Mouse (Mus musculus) neural tube, embryonic 12.5 days (tissue): ENCODE measurements around the gene Men1. TPM values are rescaled to one million over a fixed set of nuclear protein-coding genes. Genes with fewer than 3 reads are reported as not detected.
"Not testable (repeated sequence)": the region's sequence is repeated elsewhere in the genome, so short reads cannot be mapped to it uniquely, and the experiment has no call there.

Experiments
- ATAC-seq: fragments of 200-750 bp; cut with Nextera tagmentation; 2 replicates; pipeline ENCODE4 v1.8.0; 2017; ENCODE audit warnings: low read depth, mild to moderate bottlenecking, moderate TSS enrichment, moderate library complexity; ENCODE audit not compliant: low FRiP score
- H3K27ac ChIP-seq: fragments of 300-500 bp; sonication (generic); 2 replicates; pipeline ENCODE4 v1.5.1; 2016
- H3K27me3 ChIP-seq: fragments of 300-500 bp; sonication (generic); replicated peaks from 2 replicates; pipeline ENCODE4 v1.6.1; 2016; ENCODE audit warnings: mild to moderate bottlenecking
- H3K36me3 ChIP-seq: fragments of 300-500 bp; sonication (generic); 2 replicates; pipeline ENCODE4 v1.6.1; 2016; ENCODE audit warnings: mild to moderate bottlenecking
- H3K4me1 ChIP-seq: fragments of 300-500 bp; sonication (generic); 2 replicates; pipeline ENCODE4 v1.6.1; 2016
- H3K4me2 ChIP-seq: fragments of 300-500 bp; sonication (generic); replicated peaks from 2 replicates; pipeline ENCODE4 v1.6.1; 2016; ENCODE audit warnings: mild to moderate bottlenecking
- H3K4me3 ChIP-seq: fragments of 300-500 bp; sonication (generic); 2 replicates; pipeline ENCODE4 v1.5.1; 2016
- H3K9ac ChIP-seq: fragments of 300-500 bp; sonication (generic); 2 replicates; pipeline ENCODE4 v1.6.1; 2016; ENCODE audit warnings: mild to moderate bottlenecking
- H3K9me3 ChIP-seq: fragments of 300-500 bp; sonication (generic); 2 replicates; pipeline ENCODE4 v1.6.1; 2016; ENCODE audit warnings: mild to moderate bottlenecking
- WGBS: fragments of 180-500 bp; shearing (Covaris S2); methylation state at CpG from one replicate; pipeline ENCODE4 v1.1.7; 2016; 5-methylcytosine and 5-hydroxymethylcytosine counted together
- polyA plus RNA-seq: library from polyadenylated mRNA; unstranded; fragments of >200 nt; fragmentation: Nextera tagmentation; extraction: Ambion mirVana; gene quantifications from 2 replicates; pipeline ENCODE4 v1.2.1, GENCODE M21; 2016

The Men1 gene
- polyA plus RNA-seq = 93.3 and 93.5 TPM in 2 replicates

GRCm38 (mm10) chr19:6334673-6335457 is at the start of gene Men1:
Gene Men1 (plus strand): TSS chr19:6334979.
- Histone ChIP-seq H3K4me1 (peaks cover 29% of the 10 kb centered on the region), H3K9ac (peak within 1 kb of the TSS; percentile 85), H3K27ac (peak within 1 kb of the TSS; percentile 46; the same call in 1 of the 2 replicates), H3K27me3 (no peaks in the 10 kb centered on the region), H3K36me3 (peaks cover 31% of the 10 kb centered on the region), H3K4me2 (peak within 1 kb of the TSS; percentile 95), H3K9me3 (no peaks in the 10 kb centered on the region), H3K4me3 (peak within 1 kb of the TSS; percentile 89)
- WGBS = under 1% methylated on average over 43 of the region's 43 CpGs
- peak; percentile 92 for ATAC-seq

- H3K36me3 ChIP-seq = peaks cover 80% of the 10 kb centered on the region
- H3K9me3 ChIP-seq = no peaks in the 10 kb centered on the region
- peaks cover 3% of the 10 kb centered on the region; the same call in 1 of the 2 replicates for H3K4me1 ChIP-seq
- 82% methylated on average over 8 of the region's 8 CpGs for WGBS
- H3K4me3 ChIP-seq = no peak overlapping the region
- no peak for ATAC-seq
- H3K4me2 ChIP-seq = no peak overlapping the region
- H3K27ac ChIP-seq = no peak overlapping the region
- no peak overlapping the region for H3K9ac ChIP-seq
- no peaks in the 10 kb centered on the region for H3K27me3 ChIP-seq
These were observed 49.6 kb upstream of the Men1 start for GRCm38 (mm10) chr19:6285226-6285625.

- Histone ChIP-seq H3K27me3 (no peaks in the 10 kb centered on the region), H3K4me1 (peaks cover 3% of the 10 kb centered on the region; the same call in 1 of the 2 replicates), H3K4me3 (no peak overlapping the region), H3K9me3 (no peaks in the 10 kb centered on the region), H3K36me3 (peaks cover 77% of the 10 kb centered on the region), H3K27ac (no peak overlapping the region), H3K4me2 (no peak overlapping the region), H3K9ac (no peak overlapping the region)
- 86% methylated on average over 7 of the region's 7 CpGs for WGBS
- no peak for ATAC-seq
These were observed 48.9 kb upstream of the Men1 start for GRCm38 (mm10) chr19:6285632-6286433.

GRCm38 (mm10) chr19:6286434-6287401 is 48.1 kb upstream of the Men1 start:
- 91% methylated on average over 19 of the region's 19 CpGs for WGBS
- H3K4me1 ChIP-seq = peaks cover 3% of the 10 kb centered on the region; the same call in 1 of the 2 replicates
- no peak for ATAC-seq
- no peaks in the 10 kb centered on the region for H3K9me3 ChIP-seq
- no peak overlapping the region for H3K4me3 ChIP-seq
- no peaks in the 10 kb centered on the region for H3K27me3 ChIP-seq
- no peak overlapping the region for H3K9ac ChIP-seq
- H3K36me3 ChIP-seq = peaks cover 75% of the 10 kb centered on the region
- no peak overlapping the region for H3K4me2 ChIP-seq
- H3K27ac ChIP-seq = no peak overlapping the region

GRCm38 (mm10) chr19:6288236-6288894 is 46.4 kb upstream of the Men1 start:
- H3K36me3 ChIP-seq = peaks cover 68% of the 10 kb centered on the region
- ATAC-seq = no peak
- no peaks in the 10 kb centered on the region for H3K9me3 ChIP-seq
- no peak overlapping the region for H3K4me3 ChIP-seq
- no peak overlapping the region for H3K9ac ChIP-seq
- no peak overlapping the region for H3K27ac ChIP-seq
- no peak overlapping the region for H3K4me2 ChIP-seq
- H3K4me1 ChIP-seq = peaks cover 3% of the 10 kb centered on the region; the same call in 1 of the 2 replicates
- H3K27me3 ChIP-seq = no peaks in the 10 kb centered on the region
- 86% methylated on average over 13 of the region's 13 CpGs for WGBS

- Histone ChIP-seq H3K4me1 (peaks cover 3% of the 10 kb centered on the region; the same call in 1 of the 2 replicates), H3K4me3 (no peak overlapping the region), H3K27me3 (no peaks in the 10 kb centered on the region), H3K9ac (no peak overlapping the region), H3K27ac (no peak overlapping the region), H3K4me2 (no peak overlapping the region), H3K36me3 (peaks cover 66% of the 10 kb centered on the region), H3K9me3 (no peaks in the 10 kb centered on the region)
- no peak for ATAC-seq
- 91% methylated on average over 14 of the region's 14 CpGs for WGBS
These were observed 45.0 kb upstream of the Men1 start for GRCm38 (mm10) chr19:6289696-6290238.

- not testable (repeated sequence) for H3K9me3 ChIP-seq, ATAC-seq, H3K9ac ChIP-seq, H3K4me3 ChIP-seq, H3K27ac ChIP-seq, H3K4me1 ChIP-seq, H3K4me2 ChIP-seq, H3K27me3 ChIP-seq
- 86% methylated on average over 5 of the region's 6 CpGs for WGBS
- H3K36me3 ChIP-seq = peaks cover 66% of the 10 kb centered on the region
These were observed 44.1 kb upstream of the Men1 start for GRCm38 (mm10) chr19:6290720-6291116.

GRCm38 (mm10) chr19:6291117-6291781 is 43.5 kb upstream of the Men1 start:
- Histone ChIP-seq H3K9me3 (no peaks in the 10 kb centered on the region), H3K27ac (no peak overlapping the region), H3K4me1 (peaks cover 3% of the 10 kb centered on the region; the same call in 1 of the 2 replicates), H3K4me3 (no peak overlapping the region), H3K27me3 (no peaks in the 10 kb centered on the region), H3K4me2 (no peak overlapping the region), H3K9ac (no peak overlapping the region), H3K36me3 (peaks cover 67% of the 10 kb centered on the region)
- WGBS = 75% methylated on average over 10 of the region's 10 CpGs
- no peak for ATAC-seq

- H3K9ac ChIP-seq = no peak overlapping the region
- ATAC-seq = no peak
- H3K4me3 ChIP-seq = no peak overlapping the region
- H3K9me3 ChIP-seq = no peaks in the 10 kb centered on the region
- H3K4me1 ChIP-seq = peaks cover 3% of the 10 kb centered on the region; the same call in 1 of the 2 replicates
- H3K27me3 ChIP-seq = no peaks in the 10 kb centered on the region
- H3K36me3 ChIP-seq = peaks cover 69% of the 10 kb centered on the region
- WGBS = 90% methylated on average over 5 of the region's 5 CpGs
- H3K27ac ChIP-seq = no peak overlapping the region
- H3K4me2 ChIP-seq = no peak overlapping the region
These were observed 42.5 kb upstream of the Men1 start for GRCm38 (mm10) chr19:6292262-6292661.

GRCm38 (mm10) chr19:6294301-6294700 is 40.5 kb upstream of the Men1 start:
- 95% methylated on average over 17 of the region's 17 CpGs for WGBS
- peaks cover 78% of the 10 kb centered on the region for H3K36me3 ChIP-seq

More at GRCm38 (mm10) chr19:6294301-6294700, 40.5 kb upstream of the Men1 start:
- Histone ChIP-seq H3K27ac (no peak overlapping the region), H3K9ac (no peak overlapping the region), H3K4me2 (no peak overlapping the region), H3K4me1 (no peaks in the 10 kb centered on the region), H3K27me3 (no peaks in the 10 kb centered on the region), H3K4me3 (no peak overlapping the region), H3K9me3 (no peaks in the 10 kb centered on the region)
- no peak for ATAC-seq
